Mouse (Mus musculus): ENCODE measurements around the gene Rragc. TPM values are rescaled to one million over a fixed set of nuclear protein-coding genes. Genes with fewer than 3 reads are reported as not detected.
A peak's percentile ranks its signal among the peaks of the same experiment; 100 is the strongest.

Gene Rragc
- polyA plus RNA-seq, 1 experiment: 50.2 TPM

DNA sequence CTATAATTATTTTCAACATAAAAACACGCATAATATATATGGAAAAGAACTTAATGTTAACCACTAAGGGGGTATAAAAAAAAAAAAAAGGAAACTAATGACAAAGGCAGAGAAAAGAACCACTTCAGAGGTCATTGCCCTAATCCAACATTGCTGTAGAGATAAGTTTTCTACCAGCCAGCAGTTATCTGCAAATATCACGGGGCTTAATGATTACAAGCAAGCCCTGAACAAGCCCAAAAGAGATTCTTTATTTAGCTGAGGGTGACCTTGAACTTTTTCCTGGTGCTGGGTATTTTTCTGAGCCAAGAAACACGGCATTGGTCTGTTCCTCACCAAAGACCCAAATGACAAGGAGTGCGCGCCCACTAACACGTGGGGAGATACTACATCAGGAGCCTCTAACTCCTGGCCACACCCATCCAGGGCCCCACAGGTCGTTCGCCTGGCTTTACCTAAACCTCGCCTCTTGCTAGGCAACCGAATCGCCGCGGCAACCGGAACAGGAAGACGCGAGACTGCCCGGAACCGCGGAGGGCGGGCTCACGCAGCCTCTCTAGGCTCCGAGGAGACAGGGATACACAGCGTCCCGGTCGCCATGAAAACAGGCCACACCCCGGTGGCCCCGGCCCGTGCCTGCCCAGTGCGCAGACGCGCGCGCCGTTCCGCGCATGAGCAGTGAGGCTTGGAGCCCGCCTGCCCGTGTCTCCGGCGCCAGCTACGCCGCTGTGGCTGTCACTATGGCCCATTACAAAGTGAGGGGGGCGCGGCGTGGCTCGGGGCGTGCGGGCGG is 12.7 kb upstream of the Rragc start, which contains the start of gene Mycbp:
Gene Mycbp, plus strand, starts transcription at position 500 of the 793 bp plus-strand sequence.
- no peaks in the 10 kb centered on the region for H3K27me3 ChIP-seq (ENCODE audit: control insufficient read depth, insufficient read depth, low read length, poor library complexity, severe bottlenecking)
- H3K4me3 ChIP-seq (ENCODE audit: low read depth, low read length): peak within 1 kb of the TSS; percentile 77
- no peak for TF ChIP-seq EP300 (IDR thresholded peaks at IDR 0.05; ENCODE audit: insufficient read depth, low read depth, low read length)
- no peak for TF ChIP-seq POLR2A (IDR thresholded peaks at IDR 0.05; ENCODE audit: insufficient read depth, low read length)
- TF ChIP-seq CTCF (IDR thresholded peaks at IDR 0.05; ENCODE audit: low read depth, low read length): no peak
- peak within 1 kb of the TSS; percentile 49 for H3K27ac ChIP-seq (ENCODE audit: insufficient read depth, low read length)
- H3K9me3 ChIP-seq (replicated peaks; ENCODE audit: control insufficient read depth, insufficient read depth, low read length, poor library complexity, severe bottlenecking): no peaks in the 10 kb centered on the region
- H3K9ac ChIP-seq (ENCODE audit: low read depth, poor library complexity, severe bottlenecking): peak within 1 kb of the TSS; percentile 62
- H3K36me3 ChIP-seq (ENCODE audit: control insufficient read depth, insufficient read depth, low read length, poor library complexity, severe bottlenecking): no peaks in the 10 kb centered on the region; the same call in 1 of the 2 replicates
- H3K4me1 ChIP-seq (ENCODE audit: control insufficient read depth, insufficient read depth, low read length): no peaks in the 10 kb centered on the region

DNA sequence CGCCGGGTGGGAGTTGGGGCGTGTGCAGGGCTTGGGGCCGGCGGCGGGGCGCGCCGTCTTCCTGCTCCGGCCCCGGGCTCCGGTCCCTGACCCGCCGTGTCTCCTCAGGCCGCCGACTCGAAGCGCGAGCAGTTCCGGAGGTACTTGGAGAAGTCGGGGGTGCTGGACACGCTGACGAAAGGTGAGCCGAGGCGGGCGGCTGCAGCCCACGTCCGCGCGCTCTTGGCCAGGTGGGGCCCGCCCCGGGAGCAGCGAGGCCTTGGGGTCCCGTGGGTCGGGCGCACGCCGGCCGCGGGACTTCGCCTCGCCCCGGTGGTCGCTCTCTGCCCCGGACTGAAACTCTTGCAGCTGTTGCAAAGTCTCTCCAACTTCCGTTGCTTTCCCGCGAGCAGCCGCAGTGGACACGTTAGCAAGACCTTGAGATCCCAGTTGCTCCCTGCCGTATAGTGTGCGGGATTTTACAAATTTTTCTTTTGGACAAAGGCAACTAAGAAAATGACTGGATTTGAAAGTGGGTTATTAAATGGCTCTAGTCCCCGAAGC is 12.0 kb upstream of the Rragc start:
- no peak for TF ChIP-seq CTCF (IDR thresholded peaks at IDR 0.05; ENCODE audit: low read depth, low read length)
- TF ChIP-seq POLR2A (IDR thresholded peaks at IDR 0.05; ENCODE audit: insufficient read depth, low read length): no peak
- TF ChIP-seq EP300 (IDR thresholded peaks at IDR 0.05; ENCODE audit: insufficient read depth, low read depth, low read length): no peak
- H3K36me3 ChIP-seq (ENCODE audit: control insufficient read depth, insufficient read depth, low read length, poor library complexity, severe bottlenecking): peaks cover 6% of the 10 kb centered on the region
- no peaks in the 10 kb centered on the region for H3K9me3 ChIP-seq (replicated peaks; ENCODE audit: control insufficient read depth, insufficient read depth, low read length, poor library complexity, severe bottlenecking)
- no peaks in the 10 kb centered on the region for H3K27me3 ChIP-seq (ENCODE audit: control insufficient read depth, insufficient read depth, low read length, poor library complexity, severe bottlenecking)
- H3K9ac ChIP-seq (ENCODE audit: low read depth, poor library complexity, severe bottlenecking): peak overlapping the region; percentile 62
- H3K27ac ChIP-seq (ENCODE audit: insufficient read depth, low read length): no peak overlapping the region
- no peaks in the 10 kb centered on the region for H3K4me1 ChIP-seq (ENCODE audit: control insufficient read depth, insufficient read depth, low read length)
- peak overlapping the region; percentile 77 for H3K4me3 ChIP-seq (ENCODE audit: low read depth, low read length)

DNA sequence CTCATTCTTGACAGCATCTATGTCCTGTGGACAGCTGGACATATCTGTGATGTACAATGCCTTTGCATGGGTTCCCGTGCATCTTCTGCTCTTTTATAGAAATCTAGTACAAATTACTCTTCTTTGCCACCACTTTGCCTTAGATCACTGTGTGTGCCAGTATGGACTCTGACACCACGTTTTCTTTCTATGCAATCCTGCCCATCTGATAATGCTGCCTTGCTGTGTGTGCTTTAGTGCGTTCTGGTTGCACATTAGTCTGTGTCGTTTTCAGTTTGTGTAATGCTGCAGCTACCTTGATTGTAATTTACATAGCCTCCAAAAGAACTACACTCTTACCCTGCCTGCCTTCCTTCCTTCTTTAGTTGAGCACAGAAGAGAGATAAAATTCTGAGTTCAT is 5.7 kb upstream of the Rragc start:
- no peak overlapping the region for H3K27ac ChIP-seq (ENCODE audit: insufficient read depth, low read length)
- TF ChIP-seq POLR2A (IDR thresholded peaks at IDR 0.05; ENCODE audit: insufficient read depth, low read length): no peak
- no peak for TF ChIP-seq CTCF (IDR thresholded peaks at IDR 0.05; ENCODE audit: low read depth, low read length)
- TF ChIP-seq EP300 (IDR thresholded peaks at IDR 0.05; ENCODE audit: insufficient read depth, low read depth, low read length): no peak
- no peaks in the 10 kb centered on the region for H3K9me3 ChIP-seq (replicated peaks; ENCODE audit: control insufficient read depth, insufficient read depth, low read length, poor library complexity, severe bottlenecking)
- H3K4me3 ChIP-seq (ENCODE audit: low read depth, low read length): no peak overlapping the region
- H3K9ac ChIP-seq (ENCODE audit: low read depth, poor library complexity, severe bottlenecking): no peak overlapping the region
- no peaks in the 10 kb centered on the region for H3K27me3 ChIP-seq (ENCODE audit: control insufficient read depth, insufficient read depth, low read length, poor library complexity, severe bottlenecking)
- H3K36me3 ChIP-seq (ENCODE audit: control insufficient read depth, insufficient read depth, low read length, poor library complexity, severe bottlenecking): peaks cover 27% of the 10 kb centered on the region
- H3K4me1 ChIP-seq (ENCODE audit: control insufficient read depth, insufficient read depth, low read length): no peaks in the 10 kb centered on the region

GRCm38 (mm10) chr4:123912431-123912830 is 4.8 kb upstream of the Rragc start:
- Histone ChIP-seq H3K9me3 (replicated peaks; ENCODE audit: control insufficient read depth, insufficient read depth, low read length, poor library complexity, severe bottlenecking) (no peaks in the 10 kb centered on the region), H3K36me3 (ENCODE audit: control insufficient read depth, insufficient read depth, low read length, poor library complexity, severe bottlenecking) (peaks cover 27% of the 10 kb centered on the region), H3K27me3 (ENCODE audit: control insufficient read depth, insufficient read depth, low read length, poor library complexity, severe bottlenecking) (no peaks in the 10 kb centered on the region), H3K27ac (ENCODE audit: insufficient read depth, low read length) (no peak overlapping the region), H3K4me3 (ENCODE audit: low read depth, low read length) (no peak overlapping the region), H3K4me1 (ENCODE audit: control insufficient read depth, insufficient read depth, low read length) (no peaks in the 10 kb centered on the region), H3K9ac (ENCODE audit: low read depth, poor library complexity, severe bottlenecking) (no peak overlapping the region)
- no peak for TF ChIP-seq EP300 (IDR thresholded peaks at IDR 0.05; ENCODE audit: insufficient read depth, low read depth, low read length)
- no peak for TF ChIP-seq CTCF (IDR thresholded peaks at IDR 0.05; ENCODE audit: low read depth, low read length)

DNA sequence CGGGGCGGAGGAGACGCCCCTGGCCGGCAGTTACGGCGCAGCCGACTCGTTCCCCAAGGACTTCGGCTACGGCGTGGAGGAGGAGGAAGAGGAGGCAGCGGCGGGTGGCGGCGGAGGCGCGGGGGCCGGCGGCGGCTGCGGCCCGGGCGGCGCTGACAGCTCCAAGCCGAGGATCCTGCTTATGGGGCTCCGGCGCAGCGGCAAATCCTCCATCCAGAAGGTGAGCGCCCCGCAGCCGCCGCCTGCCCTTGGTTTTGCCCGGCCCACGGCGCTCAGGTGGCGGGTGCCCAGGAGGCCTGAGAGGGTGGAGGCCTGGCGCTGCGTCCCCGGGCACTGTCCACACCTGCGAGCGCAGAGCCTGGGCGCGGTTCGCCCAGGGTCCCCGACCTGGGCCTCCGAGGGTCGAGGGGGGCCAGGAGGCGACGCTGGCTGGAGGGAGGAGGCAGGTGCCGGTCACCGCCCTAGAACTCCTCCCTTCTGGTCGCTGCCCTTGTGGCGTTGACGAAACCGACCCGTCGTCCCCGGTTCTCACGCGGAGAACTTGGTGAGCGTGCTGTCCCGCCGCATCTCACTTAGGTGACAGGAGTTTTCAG is 398 bp downstream of the Rragc start, which contains the start of gene 4930535I16Rik:
Gene 4930535I16Rik, minus strand, starts transcription at position 475 of the 593 bp plus-strand sequence.
- Histone ChIP-seq H3K4me1 (ENCODE audit: control insufficient read depth, insufficient read depth, low read length) (peaks cover 2% of the 10 kb centered on the region), H3K9me3 (replicated peaks; ENCODE audit: control insufficient read depth, insufficient read depth, low read length, poor library complexity, severe bottlenecking) (no peaks in the 10 kb centered on the region), H3K27ac (ENCODE audit: insufficient read depth, low read length) (peak within 1 kb of the TSS; percentile 46), H3K36me3 (ENCODE audit: control insufficient read depth, insufficient read depth, low read length, poor library complexity, severe bottlenecking) (peaks cover 24% of the 10 kb centered on the region), H3K27me3 (ENCODE audit: control insufficient read depth, insufficient read depth, low read length, poor library complexity, severe bottlenecking) (no peaks in the 10 kb centered on the region), H3K4me3 (ENCODE audit: low read depth, low read length) (peak within 1 kb of the TSS; percentile 92), H3K9ac (ENCODE audit: low read depth, poor library complexity, severe bottlenecking) (peak within 1 kb of the TSS; percentile 89)
- TF ChIP-seq POLR2A (IDR thresholded peaks at IDR 0.05; ENCODE audit: insufficient read depth, low read length): no peak
- no peak for TF ChIP-seq EP300 (IDR thresholded peaks at IDR 0.05; ENCODE audit: insufficient read depth, low read depth, low read length)
- TF ChIP-seq CTCF (IDR thresholded peaks at IDR 0.05; ENCODE audit: low read depth, low read length): no peak
